Mouse (Mus musculus) myocyte (in vitro differentiated cells): ENCODE results near the gene Prss57.

Experiments used
- CEBPB ChIP-seq: IDR thresholded peaks from 2 replicates; pipeline ENCODE4 v1.6.1; 2011; ENCODE audit warnings: mild to moderate bottlenecking, moderate library complexity; ENCODE audit not compliant: poor library complexity, insufficient read depth, severe bottlenecking
- E2F4 ChIP-seq: IDR thresholded peaks from one replicate; pipeline ENCODE4 v1.6.1; 2011; ENCODE audit warnings: mild to moderate bottlenecking, control low read depth, moderate library complexity; ENCODE audit not compliant: insufficient read depth
- MAX ChIP-seq: IDR thresholded peaks from one replicate; pipeline ENCODE4 v1.6.1; 2011; ENCODE audit warnings: low read depth, mild to moderate bottlenecking, control low read depth
- MYOD1 ChIP-seq, 3 experiments: IDR thresholded peaks; one replicate each; pipeline ENCODE4 v1.6.1; 2011; ENCODE audit warnings: control low read depth in 2 of 3, low read depth in 2 of 3, mild to moderate bottlenecking in 2 of 3, moderate library complexity in 1 of 3; ENCODE audit not compliant: insufficient read length in 2 of 3, control insufficient read depth in 1 of 3
- MYOG ChIP-seq, 3 experiments: IDR thresholded peaks; one replicate each; pipeline ENCODE4 v1.6.1; 2011; ENCODE audit warnings: control low read depth in 2 of 3, low read depth in 2 of 3, mild to moderate bottlenecking in 2 of 3; ENCODE audit not compliant: insufficient read length in 2 of 3, control insufficient read depth in 1 of 3, insufficient read depth in 1 of 3
- POLR2A ChIP-seq: IDR thresholded peaks from one replicate; pipeline ENCODE4 v1.6.1; 2011; ENCODE audit warnings: low read depth, mild to moderate bottlenecking, control low read depth, moderate library complexity; ENCODE audit not compliant: insufficient read length
- POLR2AphosphoS2 ChIP-seq: IDR thresholded peaks from one replicate; pipeline ENCODE4 v1.6.1; 2011; ENCODE audit warnings: low read depth, control low read depth; ENCODE audit not compliant: insufficient read length
- TCF12 ChIP-seq: IDR thresholded peaks from one replicate; pipeline ENCODE4 v1.6.1; 2011; ENCODE audit warnings: mild to moderate bottlenecking, control low read depth; ENCODE audit not compliant: poor library complexity, insufficient read depth, severe bottlenecking
- TCF3 ChIP-seq: IDR thresholded peaks from one replicate; pipeline ENCODE4 v1.6.1; 2011; ENCODE audit warnings: low read depth, control low read depth; ENCODE audit not compliant: insufficient read length

- TF ChIP-seq POLR2A: no peak
- no peak for TF ChIP-seq CEBPB
- no peak for TF ChIP-seq MYOG (IDR thresholded peaks at IDR 0.05; ENCODE audit: control insufficient read depth in 1 of 3, insufficient read depth in 1 of 3, insufficient read length in 2 of 3, low read depth in 2 of 3)
- TF ChIP-seq TCF12: no peak
- TF ChIP-seq POLR2AphosphoS2: no peak
- no peak for TF ChIP-seq MYOD1 (IDR thresholded peaks at IDR 0.05; ENCODE audit: control insufficient read depth in 1 of 3, insufficient read length in 2 of 3, low read depth in 2 of 3)
- no peak for TF ChIP-seq TCF3
- no peak for TF ChIP-seq E2F4
- no peak for TF ChIP-seq MAX
Measured at GRCm38 (mm10) chr10:79836918-79837317, 46.2 kb upstream of the Prss57 start.
